Mouse (Mus musculus): ENCODE results near the gene Olfr1428. TPM values are rescaled to one million over a fixed set of nuclear protein-coding genes. Genes with fewer than 3 reads are reported as not detected.
"Not testable (repeated sequence)": the region's sequence is repeated elsewhere in the genome, so short reads cannot be mapped to it uniquely, and the experiment has no call there.

Gene Olfr1428
- polyA plus RNA-seq (2012; rRNA removed), result not detected in 2 replicates

- DNase-seq (ENCODE audit: low spot score), result no peak
Measured at GRCm38 (mm10) chr19:12115797-12116196, at the start of gene Olfr1428. TSS of gene Olfr1428 (minus strand) at chr19:12115897.

DNA sequence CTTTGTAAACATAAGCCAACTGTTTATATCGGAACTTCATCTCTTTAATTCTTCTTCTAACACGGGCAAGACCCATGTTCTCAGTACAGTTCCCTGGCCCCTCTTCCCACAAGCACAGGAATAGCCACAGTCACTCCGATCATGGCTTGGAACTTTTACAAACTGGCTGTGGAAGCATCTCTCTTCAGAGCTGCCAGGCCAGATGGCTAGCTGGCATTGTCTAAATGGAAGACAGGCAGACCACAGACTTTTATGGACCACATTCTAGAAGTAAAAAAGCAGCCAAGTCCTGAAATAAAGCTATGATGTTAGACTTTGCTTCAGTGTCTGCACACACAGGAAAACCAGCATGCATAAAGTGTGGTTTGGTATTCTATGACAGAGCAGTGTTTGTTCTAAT is 29.8 kb upstream of the Olfr1428 start:
- DNase-seq (ENCODE audit: low spot score), result no peak

GRCm38 (mm10) chr19:12143356-12143755 is 27.7 kb upstream of the Olfr1428 start:
- DNase-seq (ENCODE audit: low spot score), result no peak

DNA sequence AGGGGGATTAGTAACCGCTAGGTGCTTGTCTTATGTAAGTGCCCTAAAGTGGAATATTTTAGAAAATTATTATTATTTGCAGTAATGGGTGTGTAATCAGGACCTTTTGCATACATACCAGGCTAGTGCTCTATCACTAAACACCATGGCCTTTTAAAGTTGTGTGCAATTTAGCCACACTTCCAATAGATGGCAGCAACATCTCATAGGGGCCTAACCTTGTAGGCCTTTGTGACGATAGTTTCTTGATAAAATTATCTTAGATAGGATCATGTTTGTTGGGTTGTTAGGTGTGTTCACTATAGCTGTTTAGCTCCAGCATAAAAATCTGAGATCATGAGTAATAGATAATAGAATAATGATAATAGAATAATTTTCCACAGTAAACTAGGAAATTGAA is 18.6 kb upstream of the Olfr1428 start:
- no peak for DNase-seq (ENCODE audit: low spot score)

DNA sequence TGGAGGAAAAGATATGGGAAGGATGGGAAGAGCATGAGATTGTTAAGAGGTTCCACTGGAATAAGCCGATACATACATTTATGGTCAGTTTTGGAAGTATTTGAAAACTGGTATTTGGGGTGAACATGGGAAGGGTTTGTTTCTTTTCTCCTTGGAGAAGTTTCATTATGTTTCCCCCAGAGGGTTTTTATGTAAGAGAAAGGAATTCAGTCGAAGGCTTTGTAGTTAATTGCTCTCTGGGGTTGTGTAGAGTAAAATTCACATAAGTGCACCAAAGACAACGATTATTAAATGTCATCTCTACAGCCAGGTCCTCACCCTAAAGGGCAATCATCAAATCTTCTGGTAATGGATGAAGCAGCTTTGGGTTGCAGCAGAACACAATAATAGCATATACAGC is 7.4 kb upstream of the Olfr1428 start, which contains the start of gene Olfr76:
Gene Olfr76 (minus strand): TSS at position 101 of the 400 bp plus-strand sequence.
- no peak for DNase-seq (ENCODE audit: low spot score)

GRCm38 (mm10) chr19:12116464-12116863 is 767 bp upstream of the Olfr1428 start:
- no peak for DNase-seq (ENCODE audit: low spot score)

DNA sequence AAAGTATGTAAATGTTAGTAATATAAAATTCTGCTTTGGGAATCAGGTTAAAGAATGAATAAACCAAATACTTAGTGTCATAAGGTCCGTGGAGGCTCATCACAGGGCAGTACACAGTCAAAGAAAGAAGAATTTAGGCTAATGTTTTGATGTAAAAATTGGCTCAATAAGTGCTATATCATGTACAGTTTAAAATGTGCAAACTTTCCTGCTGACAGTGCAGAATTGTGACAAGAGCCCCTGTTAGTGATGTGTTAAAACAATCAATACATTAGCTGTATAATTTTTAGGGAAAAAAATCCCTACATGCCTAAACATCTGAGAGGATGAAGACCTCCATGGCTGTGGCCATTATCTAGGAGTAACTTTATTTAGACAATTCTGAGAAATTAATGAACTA is 1.9 kb downstream of the Olfr1428 start:
- DNase-seq (ENCODE audit: low spot score), result no peak

GRCm38 (mm10) chr19:12104541-12104940 is 11.2 kb downstream of the Olfr1428 start:
- DNase-seq (ENCODE audit: low spot score), result no peak

DNA sequence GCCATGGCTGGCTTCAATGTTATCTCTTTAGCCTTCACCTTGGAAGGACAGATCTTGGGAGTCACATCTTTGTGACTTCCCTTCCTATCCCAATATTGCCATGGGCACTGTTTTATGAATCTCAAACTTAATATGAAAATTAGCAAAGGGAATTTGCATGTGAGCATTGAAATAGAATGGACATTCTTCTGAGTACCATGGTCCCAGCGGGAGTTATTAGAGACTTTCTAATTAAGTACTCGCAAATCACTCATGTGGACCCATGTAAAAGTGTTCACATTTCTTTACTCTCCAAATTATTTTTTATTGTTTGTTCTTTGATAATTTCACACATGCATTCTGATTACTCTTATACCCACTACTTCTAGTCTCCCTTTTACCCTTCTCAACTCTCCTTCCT is 12.5 kb downstream of the Olfr1428 start, which contains the start of gene Olfr1427:
Gene Olfr1427 (minus strand): TSS at position 101 of the 400 bp plus-strand sequence.
- no peak for DNase-seq (ENCODE audit: low spot score)

GRCm38 (mm10) chr19:12091913-12092312 is 23.8 kb downstream of the Olfr1428 start, which contains the start of gene Olfr1426:
TSS of gene Olfr1426 (minus strand) at chr19:12092013.
- DNase-seq (ENCODE audit: low spot score), result no peak

DNA sequence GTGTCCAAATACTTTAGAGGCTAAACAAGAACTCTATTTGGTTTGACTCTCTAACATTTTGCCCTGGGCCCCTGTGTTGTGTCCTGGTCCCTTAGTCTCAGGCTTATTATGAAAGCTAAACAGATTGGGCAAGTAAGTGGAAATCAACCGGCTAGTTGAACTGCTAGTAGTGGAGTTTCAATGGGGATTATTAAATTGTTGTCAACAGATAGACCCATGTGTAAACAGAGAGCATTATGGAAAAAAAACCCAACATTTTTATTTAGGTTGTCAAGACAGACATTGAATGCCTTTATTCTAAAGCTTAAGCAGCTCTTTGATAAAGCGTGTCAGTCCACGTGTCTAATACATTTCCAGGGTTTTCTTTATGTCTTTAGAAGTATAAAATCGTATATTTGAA is 38.1 kb downstream of the Olfr1428 start, which contains the start of gene Olfr1425:
Gene Olfr1425 (minus strand): TSS at position 101 of the 400 bp plus-strand sequence.
- not testable (repeated sequence) for DNase-seq (ENCODE audit: low spot score)

GRCm38 (mm10) chr19:12069546-12069945 is 46.2 kb downstream of the Olfr1428 start:
- not testable (repeated sequence) for DNase-seq (ENCODE audit: low spot score)

GRCm38 (mm10) chr19:12067806-12068205 is 47.9 kb downstream of the Olfr1428 start:
- not testable (repeated sequence) for DNase-seq (ENCODE audit: low spot score)

GRCm38 (mm10) chr19:12062582-12062981 is 53.1 kb downstream of the Olfr1428 start, which contains the start of gene Olfr1424:
TSS of gene Olfr1424 (minus strand) at chr19:12062682.
- not testable (repeated sequence) for DNase-seq (ENCODE audit: low spot score)

Other genes starting within 250 kb of the Olfr1428 start
- gene Olfr1419, start 240.8 kb downstream of the Olfr1428 start, polyA plus RNA-seq (2012; rRNA removed), result 0.03 TPM in 1 of 2 replicates, not detected in the other
- not detected in 2 replicates for gene Olfr1420, start 229.3 kb downstream of the Olfr1428 start, polyA plus RNA-seq (2012; rRNA removed)
- gene Patl1, start 203.5 kb downstream of the Olfr1428 start, polyA plus RNA-seq (2012; rRNA removed), result 17.4 and 18.4 TPM in 2 replicates
- 33.2 and 35.0 TPM in 2 replicates for gene Osbp, start 150.0 kb downstream of the Olfr1428 start, polyA plus RNA-seq (2012; rRNA removed)
- gene Olfr1423, start 74.6 kb downstream of the Olfr1428 start, polyA plus RNA-seq (2012; rRNA removed), result not detected in 2 replicates
- not detected in 2 replicates for gene Olfr1424, start 53.2 kb downstream of the Olfr1428 start, polyA plus RNA-seq (2012; rRNA removed)
- not detected in 2 replicates for gene Olfr1425, start 38.2 kb downstream of the Olfr1428 start, polyA plus RNA-seq (2012; rRNA removed)
- gene Olfr1426, start 23.9 kb downstream of the Olfr1428 start, polyA plus RNA-seq (2012; rRNA removed), result not detected in 2 replicates
- not detected in 2 replicates for gene Olfr1427, start 12.6 kb downstream of the Olfr1428 start, polyA plus RNA-seq (2012; rRNA removed)
- not detected in 2 replicates for gene Olfr76, start 7.3 kb upstream of the Olfr1428 start, polyA plus RNA-seq (2012; rRNA removed)
- not detected in 2 replicates for gene Olfr1555-ps1, start 54.2 kb upstream of the Olfr1428 start, polyA plus RNA-seq (2012; rRNA removed)
- not detected in 2 replicates for gene Olfr1431, start 84.7 kb upstream of the Olfr1428 start, polyA plus RNA-seq (2012; rRNA removed)
- gene Olfr1432, start 116.7 kb upstream of the Olfr1428 start, polyA plus RNA-seq (2012; rRNA removed), result not detected in 2 replicates
- not detected in 2 replicates for gene Olfr262, start 125.8 kb upstream of the Olfr1428 start, polyA plus RNA-seq (2012; rRNA removed)
- not detected in 2 replicates for gene Olfr235, start 145.1 kb upstream of the Olfr1428 start, polyA plus RNA-seq (2012; rRNA removed)
- not detected in 2 replicates for gene Olfr1434, start 164.0 kb upstream of the Olfr1428 start, polyA plus RNA-seq (2012; rRNA removed)
- not detected in 2 replicates for gene Olfr1436, start 183.2 kb upstream of the Olfr1428 start, polyA plus RNA-seq (2012; rRNA removed)
- not detected in 2 replicates for gene Olfr1437, start 209.2 kb upstream of the Olfr1428 start, polyA plus RNA-seq (2012; rRNA removed)
- not detected in 2 replicates for gene Olfr1438-ps1, start 220.0 kb upstream of the Olfr1428 start, polyA plus RNA-seq (2012; rRNA removed)

Measured in urinary bladder, adult 2 months (tissue).